Mouse (Mus musculus): ENCODE data around the gene Glis1. TPM values are rescaled to one million over a fixed set of nuclear protein-coding genes. Genes with fewer than 3 reads are reported as not detected.

Glis1 gene
- polyA plus RNA-seq, 1 experiment from 2014 or later, result 0.47 TPM

GRCm38 (mm10) chr4:107668514-107668913 is 234.1 kb downstream of the Glis1 start:
- no peak overlapping the region for H3K27ac ChIP-seq (replicated peaks)
- no peaks in the 10 kb centered on the region for H3K27me3 ChIP-seq (ENCODE audit: control insufficient read depth, insufficient read depth, low read length)
- no peaks in the 10 kb centered on the region for H3K9me3 ChIP-seq (ENCODE audit: control insufficient read depth, low read length)
- TF ChIP-seq CTCF (IDR thresholded peaks at IDR 0.05; ENCODE audit: low read depth), result no peak
- no peak for TF ChIP-seq EP300 (optimal IDR thresholded peaks at IDR 0.05)
- no peak for ATAC-seq (ENCODE audit: low FRiP score, low TSS enrichment)
- H3K9ac ChIP-seq (ENCODE audit: low read length), result no peak overlapping the region
- H3K4me1 ChIP-seq (replicated peaks; ENCODE audit: control insufficient read depth, insufficient read depth), result no peaks in the 10 kb centered on the region
- 74% methylated on average over 2 of the region's 2 CpGs for WGBS
- no peaks in the 10 kb centered on the region for H3K36me3 ChIP-seq (ENCODE audit: control insufficient read depth, insufficient read depth, low read length)
- no peak overlapping the region for H3K4me3 ChIP-seq (ENCODE audit: low read depth, low read length)
- H3K4me2 ChIP-seq (replicated peaks; ENCODE audit: low read depth), result no peak overlapping the region
- DNase-seq (ENCODE audit: low spot score), result no peak

- DNase-seq (ENCODE audit: low spot score) (no peak), ATAC-seq (ENCODE audit: low FRiP score, low TSS enrichment) (no peak)
- Histone ChIP-seq H3K36me3 (ENCODE audit: control insufficient read depth, insufficient read depth, low read length) (no peaks in the 10 kb centered on the region), H3K4me1 (replicated peaks; ENCODE audit: control insufficient read depth, insufficient read depth) (no peaks in the 10 kb centered on the region), H3K4me3 (ENCODE audit: low read depth, low read length) (no peak overlapping the region), H3K27me3 (ENCODE audit: control insufficient read depth, insufficient read depth, low read length) (no peaks in the 10 kb centered on the region), H3K9ac (ENCODE audit: low read length) (no peak overlapping the region), H3K9me3 (ENCODE audit: control insufficient read depth, low read length) (no peaks in the 10 kb centered on the region), H3K4me2 (replicated peaks; ENCODE audit: low read depth) (no peak overlapping the region), H3K27ac (replicated peaks) (no peak overlapping the region)
- TF ChIP-seq CTCF (IDR thresholded peaks at IDR 0.05; ENCODE audit: low read depth) (no peak), EP300 (optimal IDR thresholded peaks at IDR 0.05) (no peak)
- 63% methylated on average over 5 of the region's 5 CpGs for WGBS
These were observed 236.3 kb downstream of the Glis1 start for GRCm38 (mm10) chr4:107670731-107671130.

GRCm38 (mm10) chr4:107673638-107674321 is 239.4 kb downstream of the Glis1 start:
- Histone ChIP-seq H3K4me3 (ENCODE audit: low read depth, low read length) (no peak overlapping the region), H3K9me3 (ENCODE audit: control insufficient read depth, low read length) (no peaks in the 10 kb centered on the region), H3K4me1 (replicated peaks; ENCODE audit: control insufficient read depth, insufficient read depth) (no peaks in the 10 kb centered on the region), H3K9ac (ENCODE audit: low read length) (no peak overlapping the region), H3K4me2 (replicated peaks; ENCODE audit: low read depth) (no peak overlapping the region), H3K27me3 (ENCODE audit: control insufficient read depth, insufficient read depth, low read length) (no peaks in the 10 kb centered on the region), H3K27ac (replicated peaks) (no peak overlapping the region), H3K36me3 (ENCODE audit: control insufficient read depth, insufficient read depth, low read length) (no peaks in the 10 kb centered on the region)
- DNase-seq (ENCODE audit: low spot score), result peak; percentile 87
- no peak for TF ChIP-seq EP300 (optimal IDR thresholded peaks at IDR 0.05)
- TF ChIP-seq CTCF (IDR thresholded peaks at IDR 0.05; ENCODE audit: low read depth), result peak; percentile 76
- peak; percentile 84 for ATAC-seq (ENCODE audit: low FRiP score, low TSS enrichment)
- 21% methylated on average over 23 of the region's 23 CpGs for WGBS

- H3K4me2 ChIP-seq (replicated peaks; ENCODE audit: low read depth), result no peak overlapping the region
- ATAC-seq (ENCODE audit: low FRiP score, low TSS enrichment), result no peak
- WGBS, result 27% methylated on average over 5 of the region's 5 CpGs
These were observed 239.9 kb downstream of the Glis1 start for GRCm38 (mm10) chr4:107674322-107674644.

GRCm38 (mm10) chr4:107675645-107676044 is 241.3 kb downstream of the Glis1 start:
- Histone ChIP-seq H3K27ac (replicated peaks) (no peak overlapping the region), H3K9me3 (ENCODE audit: control insufficient read depth, low read length) (no peaks in the 10 kb centered on the region), H3K4me1 (replicated peaks; ENCODE audit: control insufficient read depth, insufficient read depth) (no peaks in the 10 kb centered on the region), H3K27me3 (ENCODE audit: control insufficient read depth, insufficient read depth, low read length) (no peaks in the 10 kb centered on the region), H3K4me3 (ENCODE audit: low read depth, low read length) (no peak overlapping the region), H3K9ac (ENCODE audit: low read length) (no peak overlapping the region), H3K36me3 (ENCODE audit: control insufficient read depth, insufficient read depth, low read length) (no peaks in the 10 kb centered on the region), H3K4me2 (replicated peaks; ENCODE audit: low read depth) (no peak overlapping the region)
- DNase-seq (ENCODE audit: low spot score) (no peak), ATAC-seq (ENCODE audit: low FRiP score, low TSS enrichment) (no peak)
- WGBS, result 52% methylated on average over 10 of the region's 10 CpGs
- no peak for TF ChIP-seq CTCF (IDR thresholded peaks at IDR 0.05; ENCODE audit: low read depth)
- no peak for TF ChIP-seq EP300 (optimal IDR thresholded peaks at IDR 0.05)

More at GRCm38 (mm10) chr4:107674322-107674644, 239.9 kb downstream of the Glis1 start:
- TF ChIP-seq CTCF (IDR thresholded peaks at IDR 0.05; ENCODE audit: low read depth) (no peak), EP300 (optimal IDR thresholded peaks at IDR 0.05) (no peak)
- no peak overlapping the region for H3K9ac ChIP-seq (ENCODE audit: low read length)
- H3K27me3 ChIP-seq (ENCODE audit: control insufficient read depth, insufficient read depth, low read length), result no peaks in the 10 kb centered on the region
- no peaks in the 10 kb centered on the region for H3K4me1 ChIP-seq (replicated peaks; ENCODE audit: control insufficient read depth, insufficient read depth)
- no peak overlapping the region for H3K27ac ChIP-seq (replicated peaks)
- H3K4me3 ChIP-seq (ENCODE audit: low read depth, low read length), result no peak overlapping the region
- H3K36me3 ChIP-seq (ENCODE audit: control insufficient read depth, insufficient read depth, low read length), result no peaks in the 10 kb centered on the region
- no peak for DNase-seq (ENCODE audit: low spot score)
- H3K9me3 ChIP-seq (ENCODE audit: control insufficient read depth, low read length), result no peaks in the 10 kb centered on the region

- 43% methylated on average over 15 of the region's 15 CpGs for WGBS
- Histone ChIP-seq H3K4me1 (replicated peaks; ENCODE audit: control insufficient read depth, insufficient read depth) (no peaks in the 10 kb centered on the region), H3K27ac (replicated peaks) (no peak overlapping the region)
These were observed 246.1 kb downstream of the Glis1 start for GRCm38 (mm10) chr4:107680311-107681098.

More at GRCm38 (mm10) chr4:107680311-107681098, 246.1 kb downstream of the Glis1 start:
- H3K4me2 ChIP-seq (replicated peaks; ENCODE audit: low read depth), result no peak overlapping the region
- no peaks in the 10 kb centered on the region for H3K27me3 ChIP-seq (ENCODE audit: control insufficient read depth, insufficient read depth, low read length)
- no peak overlapping the region for H3K9ac ChIP-seq (ENCODE audit: low read length)
- no peak for DNase-seq (ENCODE audit: low spot score)
- ATAC-seq (ENCODE audit: low FRiP score, low TSS enrichment), result no peak
- H3K4me3 ChIP-seq (ENCODE audit: low read depth, low read length), result no peak overlapping the region
- no peaks in the 10 kb centered on the region for H3K9me3 ChIP-seq (ENCODE audit: control insufficient read depth, low read length)
- H3K36me3 ChIP-seq (ENCODE audit: control insufficient read depth, insufficient read depth, low read length), result no peaks in the 10 kb centered on the region
- TF ChIP-seq EP300 (optimal IDR thresholded peaks at IDR 0.05), result no peak
- no peak for TF ChIP-seq CTCF (IDR thresholded peaks at IDR 0.05; ENCODE audit: low read depth)
